Mouse (Mus musculus) ES-Bruce4 (cell line): ENCODE measurements around the gene Ap4m1. TPM values are rescaled to one million over a fixed set of nuclear protein-coding genes. Genes with fewer than 3 reads are reported as not detected.
A peak's percentile ranks its signal among the peaks of the same experiment; 100 is the strongest.

ENCODE experiments used
- H3K27ac ChIP-seq: 2 replicates; pipeline ENCODE4 v1.5.1; 2012; ENCODE audit warnings: low read length, inconsistent platforms; ENCODE audit not compliant: insufficient read depth
- H3K27me3 ChIP-seq: 2 replicates; pipeline ENCODE4 v1.6.1; 2012; ENCODE audit warnings: mild to moderate bottlenecking, low read length, inconsistent platforms; ENCODE audit not compliant: control insufficient read depth, poor library complexity, insufficient read depth, severe bottlenecking
- H3K36me3 ChIP-seq: 2 replicates; pipeline ENCODE4 v1.6.1; 2012; ENCODE audit warnings: inconsistent platforms, mild to moderate bottlenecking, low read length, moderate library complexity; ENCODE audit not compliant: control insufficient read depth, poor library complexity, insufficient read depth, severe bottlenecking
- H3K4me1 ChIP-seq: one replicate; pipeline ENCODE4 v1.8.1; 2011; ENCODE audit warnings: low read length; ENCODE audit not compliant: control insufficient read depth, insufficient read depth
- H3K4me3 ChIP-seq: 2 replicates; pipeline ENCODE4 v1.5.1; 2011; ENCODE audit warnings: low read depth, mild to moderate bottlenecking, low read length
- H3K9ac ChIP-seq: 2 replicates; pipeline ENCODE4 v1.6.1; 2012; ENCODE audit warnings: low read depth, mild to moderate bottlenecking, inconsistent platforms; ENCODE audit not compliant: poor library complexity, severe bottlenecking
- H3K9me3 ChIP-seq: replicated peaks from 2 replicates; pipeline ENCODE4 v1.6.1; 2012; ENCODE audit warnings: mild to moderate bottlenecking, low read length, inconsistent platforms; ENCODE audit not compliant: control insufficient read depth, poor library complexity, insufficient read depth, severe bottlenecking
- CTCF ChIP-seq: IDR thresholded peaks from one replicate; pipeline ENCODE4 v1.8.1; 2011; ENCODE audit warnings: low read depth, low read length
- EP300 ChIP-seq: IDR thresholded peaks from 2 replicates; pipeline ENCODE4 v1.6.1; 2011; ENCODE audit warnings: low read depth, low read length; ENCODE audit not compliant: insufficient read depth
- POLR2A ChIP-seq: IDR thresholded peaks from one replicate; pipeline ENCODE4 v1.8.1; 2011; ENCODE audit warnings: low read length; ENCODE audit not compliant: insufficient read depth
- polyA plus RNA-seq: library from polyadenylated mRNA; stranded (reverse); fragments of >200 nt; gene quantifications from 2 replicates; pipeline ENCODE4 v1.2.4, GENCODE M21; 2011; ENCODE audit warnings: low read depth; ENCODE audit not compliant: missing spikeins, insufficient read depth, insufficient read length

The Ap4m1 gene
- polyA plus RNA-seq, 1 experiment, result 11.4 TPM

DNA sequence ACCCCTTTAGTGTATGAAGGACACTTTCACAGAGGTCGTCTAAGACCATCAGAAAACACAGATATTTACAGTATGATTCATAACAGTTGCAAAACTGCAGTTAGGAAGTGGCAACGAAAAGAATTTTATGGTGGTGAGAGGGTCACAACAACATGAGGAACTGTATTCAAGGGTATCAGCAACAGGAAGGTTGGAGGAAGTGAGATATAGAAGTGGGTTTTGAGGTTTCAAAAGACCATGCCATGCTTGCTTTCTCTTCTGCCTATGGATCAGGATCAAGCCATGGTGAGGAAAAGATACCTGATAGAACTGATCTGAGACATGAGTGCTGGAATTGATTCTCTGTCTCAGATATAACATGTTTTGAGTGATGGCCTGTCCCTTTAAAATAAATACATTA lies 55.6 kb downstream of the Ap4m1 start:
- Histone ChIP-seq H3K27ac (no peak overlapping the region), H3K4me1 (no peaks in the 10 kb centered on the region), H3K4me3 (no peak overlapping the region), H3K27me3 (no peaks in the 10 kb centered on the region), H3K9ac (no peak overlapping the region), H3K9me3 (no peaks in the 10 kb centered on the region), H3K36me3 (no peaks in the 10 kb centered on the region)
- TF ChIP-seq POLR2A (no peak), CTCF (no peak), EP300 (no peak)

DNA sequence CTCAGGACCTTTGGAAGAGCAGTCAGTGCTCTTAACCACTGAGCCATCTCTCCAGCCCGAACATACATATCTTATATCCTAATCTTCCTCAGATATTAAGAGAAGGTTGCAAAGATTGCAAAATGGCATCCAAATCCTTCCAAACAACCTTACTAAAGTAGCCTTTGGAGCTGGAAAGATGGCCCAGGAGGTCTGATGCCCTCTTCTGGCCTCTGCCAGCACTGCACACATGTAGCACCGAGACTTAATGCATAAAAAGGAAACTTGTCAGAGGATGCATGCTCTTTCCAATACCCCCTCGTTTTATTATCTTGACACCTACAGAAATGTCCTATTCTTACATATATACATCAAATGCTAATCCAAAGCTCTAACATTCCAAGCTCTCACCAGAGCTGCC lies 56.2 kb downstream of the Ap4m1 start:
- H3K9me3 ChIP-seq, result no peaks in the 10 kb centered on the region
- no peaks in the 10 kb centered on the region for H3K4me1 ChIP-seq
- H3K27me3 ChIP-seq, result no peaks in the 10 kb centered on the region
- no peak overlapping the region for H3K4me3 ChIP-seq
- H3K36me3 ChIP-seq, result no peaks in the 10 kb centered on the region
- peak; percentile 80 for TF ChIP-seq CTCF
- TF ChIP-seq POLR2A, result no peak
- TF ChIP-seq EP300, result no peak
- no peak overlapping the region for H3K27ac ChIP-seq
- H3K9ac ChIP-seq, result no peak overlapping the region

DNA sequence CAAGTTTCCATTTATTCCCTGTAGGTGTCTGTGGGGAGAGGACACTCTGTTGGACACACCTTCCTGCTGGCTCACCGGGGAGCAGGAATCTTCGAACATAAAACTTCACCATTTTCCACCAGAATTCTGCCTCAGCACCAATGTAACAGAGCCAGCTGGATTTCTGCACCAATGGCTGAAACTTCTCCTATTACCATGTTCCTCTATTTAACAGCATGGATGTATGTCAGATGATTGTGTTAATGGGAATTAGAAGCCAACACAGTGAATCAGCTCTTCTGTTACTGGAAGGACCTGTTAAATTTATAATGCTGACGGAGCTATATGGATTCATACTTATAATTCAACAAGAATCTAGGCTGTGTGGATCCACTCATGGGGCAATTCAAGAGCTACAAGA lies 57.7 kb downstream of the Ap4m1 start:
- Histone ChIP-seq H3K9me3 (no peaks in the 10 kb centered on the region), H3K36me3 (no peaks in the 10 kb centered on the region), H3K9ac (no peak overlapping the region), H3K27me3 (no peaks in the 10 kb centered on the region), H3K27ac (no peak overlapping the region), H3K4me1 (no peaks in the 10 kb centered on the region), H3K4me3 (no peak overlapping the region)
- no peak for TF ChIP-seq EP300

Other genes starting within 250 kb of the Ap4m1 start
- not detected in 2 replicates for gene Gjc3, start 208.9 kb upstream of the Ap4m1 start, polyA plus RNA-seq
- gene Azgp1, start 190.5 kb upstream of the Ap4m1 start, polyA plus RNA-seq, result not detected in 2 replicates
- gene Smok3a, start 150.7 kb upstream of the Ap4m1 start, polyA plus RNA-seq, result not detected in 2 replicates
- gene Smok3b, start 150.6 kb upstream of the Ap4m1 start, polyA plus RNA-seq, result not detected in 2 replicates
- not detected in 2 replicates for gene Smok3c, start 118.8 kb upstream of the Ap4m1 start, polyA plus RNA-seq
- 15.1 and 15.3 TPM in 2 replicates for gene Zkscan1, start 86.9 kb upstream of the Ap4m1 start, polyA plus RNA-seq
- gene Zscan21, start 55.1 kb upstream of the Ap4m1 start, polyA plus RNA-seq, result 27.3 and 29.2 TPM in 2 replicates
- 10.0 and 12.4 TPM in 2 replicates for gene Zfp113, start 16.3 kb upstream of the Ap4m1 start, polyA plus RNA-seq
- gene Cops6, start 10.9 kb upstream of the Ap4m1 start, polyA plus RNA-seq, result 121 and 122 TPM in 2 replicates
- 298 and 304 TPM in 2 replicates for gene Mcm7, start 420 bp downstream of the Ap4m1 start, polyA plus RNA-seq
- 51.6 and 55.4 TPM in 2 replicates for gene Taf6, start 15.4 kb downstream of the Ap4m1 start, polyA plus RNA-seq
- gene Cnpy4, start 15.5 kb downstream of the Ap4m1 start, polyA plus RNA-seq, result 22.7 and 24.3 TPM in 2 replicates
- gene Mblac1, start 22.3 kb downstream of the Ap4m1 start, polyA plus RNA-seq, result 0.68 and 1.4 TPM in 2 replicates
- not detected in 2 replicates for gene Nxpe5, start 53.9 kb downstream of the Ap4m1 start, polyA plus RNA-seq
- gene Lamtor4, start 83.5 kb downstream of the Ap4m1 start, polyA plus RNA-seq, result 21.1 and 24.3 TPM in 2 replicates
- gene BC037034, start 92.0 kb downstream of the Ap4m1 start, polyA plus RNA-seq, result 14.7 and 16.6 TPM in 2 replicates
- gene Gal3st4, start 100.8 kb downstream of the Ap4m1 start, polyA plus RNA-seq, result 0.30 and 0.84 TPM in 2 replicates
- gene Gm43720, start 108.0 kb downstream of the Ap4m1 start, polyA plus RNA-seq, result not detected in 2 replicates
- 14.6 and 15.4 TPM in 2 replicates for gene Gpc2, start 108.0 kb downstream of the Ap4m1 start, polyA plus RNA-seq
- 16.5 and 24.6 TPM in 2 replicates for gene Stag3, start 108.2 kb downstream of the Ap4m1 start, polyA plus RNA-seq
- gene Pvrig, start 170.0 kb downstream of the Ap4m1 start, polyA plus RNA-seq, result not detected in 2 replicates